Mouse (Mus musculus) midbrain, embryonic 10.5 days (tissue): Measurements from ENCODE around the gene Gm42742. TPM values are rescaled to one million over a fixed set of nuclear protein-coding genes. Genes with fewer than 3 reads are reported as not detected.

Source experiments
- DNase-seq: peaks from one replicate; pipeline ENCODE4 v3.0.0-alpha.2; 2017; ENCODE audit warnings: low spot score
- H3K27ac ChIP-seq: fragments of 300-500 bp; sonication (generic); replicated peaks from 2 replicates; pipeline ENCODE4 v1.5.1; 2016; ENCODE audit warnings: mild to moderate bottlenecking
- H3K27me3 ChIP-seq: fragments of 300-500 bp; sonication (generic); 2 replicates; pipeline ENCODE4 v1.6.1; 2016; ENCODE audit warnings: low read depth, mild to moderate bottlenecking; ENCODE audit not compliant: poor library complexity, severe bottlenecking
- H3K36me3 ChIP-seq: fragments of 300-500 bp; sonication (generic); 2 replicates; pipeline ENCODE4 v1.6.1; 2016; ENCODE audit warnings: mild to moderate bottlenecking, moderate library complexity
- H3K4me1 ChIP-seq: fragments of 300-500 bp; sonication (generic); 2 replicates; pipeline ENCODE4 v1.6.1; 2016
- H3K4me3 ChIP-seq: fragments of 300-500 bp; sonication (generic); 2 replicates; pipeline ENCODE4 v1.5.1; 2016; ENCODE audit warnings: mild to moderate bottlenecking, moderate library complexity
- H3K9me3 ChIP-seq: fragments of 300-500 bp; sonication (generic); replicated peaks from 2 replicates; pipeline ENCODE4 v1.6.1; 2016; ENCODE audit warnings: mild to moderate bottlenecking
- WGBS: fragments of 180-500 bp; shearing (Covaris S2); methylation state at CpG from one replicate; pipeline ENCODE4 v1.1.7; 2016; 5-methylcytosine and 5-hydroxymethylcytosine counted together
- polyA plus RNA-seq: library from polyadenylated mRNA; unstranded; fragments of >200 nt; fragmentation: Nextera tagmentation; extraction: Ambion mirVana; gene quantifications from 2 replicates; pipeline ENCODE4 v1.2.1, GENCODE M21; 2016

Gm42742 gene
- polyA plus RNA-seq, 1 experiment from 2014 or later, result 55.1 TPM

DNA sequence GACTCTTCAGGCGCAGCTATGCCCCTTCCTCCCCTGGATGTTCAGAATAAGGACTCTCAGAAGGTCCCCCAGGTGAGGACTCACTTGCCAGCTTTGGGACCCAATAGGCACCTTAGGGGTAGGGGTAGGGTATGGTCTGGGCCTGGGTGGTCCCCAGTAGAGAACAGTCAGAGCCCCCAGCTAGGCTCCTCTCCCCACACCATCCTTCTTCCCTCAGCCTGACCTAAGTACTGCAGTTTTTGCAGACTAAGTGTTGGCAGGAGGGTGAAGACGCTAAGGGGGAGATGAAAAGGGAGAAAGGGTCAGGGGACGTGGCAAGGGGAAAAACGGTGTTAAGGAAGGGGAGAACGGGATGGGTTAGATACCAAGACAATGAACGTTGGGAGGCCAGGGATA is 2.9 kb downstream of the Gm42742 start:
- 65% methylated on average over 6 of the region's 6 CpGs for WGBS
- Histone ChIP-seq H3K27ac (peak overlapping the region; percentile 96), H3K4me3 (peak overlapping the region; percentile 14; the same call in 1 of the 2 replicates), H3K4me1 (peaks cover 91% of the 10 kb centered on the region), H3K9me3 (no peaks in the 10 kb centered on the region), H3K36me3 (peaks cover 45% of the 10 kb centered on the region), H3K27me3 (no peaks in the 10 kb centered on the region)
- DNase-seq, result no peak

DNA sequence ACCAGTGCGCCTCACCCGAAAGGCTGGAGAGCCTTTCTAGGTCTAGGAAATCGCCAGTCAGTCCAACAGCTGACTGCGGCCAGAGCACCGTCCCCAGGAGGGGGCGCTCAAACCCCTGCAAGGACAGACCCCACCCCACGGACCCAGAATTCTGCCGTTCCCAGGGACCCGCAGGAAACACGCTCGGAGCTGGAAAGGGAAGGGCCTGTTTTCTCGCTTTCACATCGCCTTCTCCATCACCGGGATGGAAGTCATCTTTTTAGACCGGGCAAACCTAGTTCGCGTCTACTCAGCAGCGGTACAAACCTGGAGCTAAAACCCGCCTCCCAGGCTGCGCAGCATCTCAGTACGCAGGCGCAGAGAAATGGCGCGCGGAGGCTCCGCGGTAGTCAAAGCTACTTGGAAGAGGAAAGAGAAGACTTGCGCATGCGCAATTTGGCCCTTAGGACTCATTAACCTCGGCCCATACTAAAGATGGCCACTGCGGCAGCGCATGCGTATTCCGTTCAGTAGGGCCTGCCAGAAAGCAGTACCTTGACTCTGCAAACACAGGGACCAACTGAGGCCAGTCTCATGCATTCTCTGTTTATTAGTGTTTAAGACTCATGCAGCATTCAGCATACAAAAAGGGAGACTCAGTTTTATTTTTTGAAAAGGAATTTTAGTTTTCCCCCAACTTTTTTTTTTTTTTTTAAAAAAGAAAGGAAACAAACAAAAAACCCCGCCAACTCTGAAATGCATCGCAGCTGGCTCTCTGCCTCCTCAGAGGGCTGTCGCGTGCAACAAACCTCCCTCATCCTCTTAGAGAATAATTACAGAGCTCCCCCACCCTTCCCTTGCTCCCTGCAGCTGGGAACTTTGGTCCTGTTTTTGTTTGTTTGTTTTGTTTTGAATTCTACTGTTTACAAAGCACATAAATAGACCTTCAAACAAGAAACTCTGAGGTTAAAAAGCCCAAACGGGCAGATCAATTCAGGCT is 3.6 kb downstream of the Gm42742 start, which contains the start of gene Pagr1a:
Gene Pagr1a, minus strand, starts transcription at position 382 of the 979 bp plus-strand sequence.
- peak; percentile 99 for DNase-seq
- peak within 1 kb of the TSS; percentile 91 for H3K4me3 ChIP-seq
- H3K36me3 ChIP-seq, result peaks cover 45% of the 10 kb centered on the region
- no peaks in the 10 kb centered on the region for H3K27me3 ChIP-seq
- H3K9me3 ChIP-seq, result no peaks in the 10 kb centered on the region
- 6% methylated on average over 39 of the region's 39 CpGs for WGBS
- H3K27ac ChIP-seq, result peak within 1 kb of the TSS; percentile 96
- peaks cover 84% of the 10 kb centered on the region for H3K4me1 ChIP-seq

DNA sequence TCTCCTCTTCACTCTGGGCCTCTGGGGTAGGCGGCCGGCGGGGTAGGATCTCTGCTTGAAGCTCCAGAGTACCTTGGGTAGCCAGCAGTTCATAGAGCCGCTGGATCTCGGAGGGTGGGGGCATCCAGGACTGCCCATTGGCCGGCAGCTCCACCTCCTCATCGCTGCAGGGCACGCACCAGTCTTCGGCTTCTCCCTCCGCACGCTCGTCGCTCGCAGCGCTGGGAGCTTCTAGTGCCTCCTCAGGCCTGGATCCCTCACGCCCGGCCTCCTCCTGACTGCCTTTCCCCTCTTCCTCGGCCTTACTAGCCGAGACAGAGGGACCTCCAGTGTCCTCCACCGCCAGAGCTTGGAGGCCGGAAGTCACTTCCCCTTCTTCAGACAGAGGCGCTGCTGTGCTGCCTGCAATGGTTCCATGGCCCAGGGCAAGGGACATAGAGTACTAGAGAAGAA is 4.4 kb downstream of the Gm42742 start:
- Histone ChIP-seq H3K4me3 (peak overlapping the region; percentile 91), H3K4me1 (peaks cover 80% of the 10 kb centered on the region)
- DNase-seq, result no peak

DNA sequence TGATC is 4.6 kb downstream of the Gm42742 start, which contains the start of gene Pagr1b:
Gene Pagr1b, minus strand, starts transcription at position 4 of the 5 bp plus-strand sequence.
- H3K4me1 ChIP-seq, result peaks cover 79% of the 10 kb centered on the region
- peaks cover 43% of the 10 kb centered on the region for H3K36me3 ChIP-seq

More for the DNA sequence above, 4.4 kb downstream of the Gm42742 start:
- WGBS, result under 1% methylated on average over 22 of the region's 22 CpGs
- Histone ChIP-seq H3K36me3 (peaks cover 44% of the 10 kb centered on the region), H3K9me3 (no peaks in the 10 kb centered on the region), H3K27ac (peak overlapping the region; percentile 96), H3K27me3 (no peaks in the 10 kb centered on the region)

DNA sequence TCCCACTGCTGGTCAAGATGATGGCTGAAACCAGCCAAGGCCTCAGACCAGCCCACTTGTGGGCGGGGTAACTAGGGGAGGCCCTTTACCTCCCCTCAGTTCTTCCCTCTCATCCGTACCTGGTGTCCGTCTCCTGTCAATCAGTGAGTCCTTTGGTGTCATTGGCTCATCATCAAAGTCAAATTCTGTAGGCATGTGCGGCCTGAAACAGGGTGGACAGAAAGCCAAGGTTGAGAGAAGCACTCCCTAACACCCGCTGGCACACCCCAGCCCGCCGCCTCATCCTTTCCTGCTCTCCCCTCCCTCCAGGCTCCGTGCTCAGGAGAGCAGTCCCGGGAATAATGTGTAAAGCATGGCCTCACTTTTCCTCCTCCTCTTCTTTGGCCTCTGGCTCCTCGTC is 4.8 kb downstream of the Gm42742 start:
- WGBS, result 3% methylated on average over 10 of the region's 10 CpGs
- Histone ChIP-seq H3K4me3 (peak overlapping the region; percentile 91), H3K9me3 (no peaks in the 10 kb centered on the region), H3K27ac (peak overlapping the region; percentile 96), H3K27me3 (no peaks in the 10 kb centered on the region), H3K36me3 (peaks cover 43% of the 10 kb centered on the region), H3K4me1 (peaks cover 77% of the 10 kb centered on the region)
- peak; percentile 51 for DNase-seq

More for the DNA sequence above, 4.6 kb downstream of the Gm42742 start, which contains the start of gene Pagr1b:
- Histone ChIP-seq H3K27me3 (no peaks in the 10 kb centered on the region), H3K27ac (peak within 1 kb of the TSS; percentile 96), H3K9me3 (no peaks in the 10 kb centered on the region), H3K4me3 (peak within 1 kb of the TSS; percentile 91)
- no peak for DNase-seq

DNA sequence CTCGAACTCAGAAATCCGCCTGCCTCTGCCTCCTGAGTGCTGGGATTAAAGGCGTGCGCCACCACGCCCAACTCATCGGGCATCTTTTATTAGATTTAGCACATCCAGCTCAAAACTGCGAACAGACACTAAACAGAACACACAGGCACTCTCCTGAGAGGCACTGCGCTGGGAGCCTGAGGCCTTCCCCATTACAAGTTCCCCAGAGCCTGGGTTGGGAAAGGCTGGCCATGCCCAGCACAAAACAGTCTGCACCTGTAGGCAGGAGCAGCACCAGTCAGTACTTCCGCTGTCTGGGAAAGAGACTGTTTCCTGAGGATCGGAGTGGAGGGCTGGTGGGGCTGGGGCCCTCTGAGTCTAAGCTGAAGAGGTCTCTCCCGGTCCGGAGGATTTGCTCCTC is 5.9 kb downstream of the Gm42742 start:
- peak overlapping the region; percentile 91 for H3K4me3 ChIP-seq
- H3K27me3 ChIP-seq, result no peaks in the 10 kb centered on the region
- DNase-seq, result no peak
- peaks cover 47% of the 10 kb centered on the region for H3K36me3 ChIP-seq
- H3K9me3 ChIP-seq, result no peaks in the 10 kb centered on the region
- 93% methylated on average over 12 of the region's 12 CpGs for WGBS
- peak overlapping the region; percentile 38; the same call in 1 of the 2 replicates for H3K27ac ChIP-seq
- peaks cover 66% of the 10 kb centered on the region for H3K4me1 ChIP-seq

DNA sequence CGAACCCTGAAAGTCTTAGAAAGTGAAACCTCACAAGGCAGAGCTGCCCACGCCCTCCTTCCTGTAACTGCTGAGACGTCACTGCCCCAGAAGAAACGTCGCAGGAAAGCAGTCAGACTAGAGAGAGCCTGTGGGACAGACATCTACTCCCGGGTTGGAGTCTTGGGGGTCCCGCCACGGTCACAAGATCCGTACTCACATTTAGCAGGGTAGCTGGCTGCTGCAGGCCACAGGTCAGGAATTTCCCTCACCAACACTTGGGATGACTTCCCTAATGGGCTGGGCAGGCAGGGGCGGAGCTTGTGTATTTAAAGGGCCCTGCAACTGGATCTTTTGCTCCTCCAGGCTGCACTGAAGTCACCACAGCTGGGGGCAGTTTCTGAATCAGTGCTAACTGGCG is 6.6 kb downstream of the Gm42742 start, which contains the start of gene Mvp:
Gene Mvp, minus strand, starts transcription at position 302 of the 400 bp plus-strand sequence.
- peak within 1 kb of the TSS; percentile 91 for H3K4me3 ChIP-seq
- H3K9me3 ChIP-seq, result no peaks in the 10 kb centered on the region
- no peak for DNase-seq
- H3K27ac ChIP-seq, result peak within 1 kb of the TSS; percentile 38
- H3K36me3 ChIP-seq, result peaks cover 47% of the 10 kb centered on the region
- no peaks in the 10 kb centered on the region for H3K27me3 ChIP-seq
- 79% methylated on average over 11 of the region's 11 CpGs for WGBS
- peaks cover 60% of the 10 kb centered on the region for H3K4me1 ChIP-seq

DNA sequence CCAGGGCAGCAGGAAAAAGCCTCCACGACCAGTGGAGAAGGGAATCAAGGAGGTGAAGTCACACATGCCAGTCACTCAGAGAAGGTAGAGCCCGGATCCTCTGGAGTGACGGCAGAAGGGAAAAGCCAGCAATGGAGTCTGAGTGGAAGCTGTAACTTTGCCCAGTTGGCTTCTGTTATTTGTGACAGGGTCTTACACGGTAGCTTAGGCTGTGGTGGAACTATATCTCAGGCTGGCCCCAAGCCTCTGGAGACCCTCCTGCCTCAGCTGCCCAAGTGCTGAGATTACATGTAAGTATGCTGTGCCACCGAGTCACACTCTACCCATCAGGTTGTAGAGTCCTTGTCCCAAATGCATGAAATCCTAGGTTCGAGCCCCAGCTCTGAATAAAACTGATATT is 7.5 kb downstream of the Gm42742 start:
- no peak for DNase-seq
- Histone ChIP-seq H3K9me3 (no peaks in the 10 kb centered on the region), H3K27me3 (no peaks in the 10 kb centered on the region), H3K36me3 (peaks cover 47% of the 10 kb centered on the region), H3K27ac (no peak overlapping the region), H3K4me3 (0 out of 2 replicates have a peak overlapping the region, but pooled peaks have one; percentile 3), H3K4me1 (peaks cover 58% of the 10 kb centered on the region)
- WGBS, result 95% methylated on average over 6 of the region's 6 CpGs

DNA sequence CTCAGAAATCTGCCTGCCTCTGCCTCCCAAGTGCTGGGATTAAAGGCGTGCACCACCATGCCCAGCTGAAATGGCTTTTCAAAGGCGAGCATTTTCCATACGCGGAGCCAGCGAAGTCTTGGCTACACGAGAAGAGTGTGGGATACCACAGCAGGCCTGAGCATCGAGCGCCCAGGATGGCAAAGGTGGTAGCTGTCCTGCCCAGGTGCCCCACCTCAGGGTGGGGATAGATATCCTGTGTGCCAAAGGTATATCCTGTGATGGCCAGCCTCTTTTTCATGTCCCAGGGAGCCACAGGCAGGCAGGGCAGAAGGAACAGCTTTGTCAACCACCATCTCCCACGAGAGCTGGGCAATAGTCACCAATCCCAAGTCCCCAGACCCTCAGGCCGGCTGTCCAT is 8.1 kb downstream of the Gm42742 start:
- H3K9me3 ChIP-seq, result no peaks in the 10 kb centered on the region
- peaks cover 47% of the 10 kb centered on the region for H3K36me3 ChIP-seq
- H3K27ac ChIP-seq, result no peak overlapping the region
- no peaks in the 10 kb centered on the region for H3K27me3 ChIP-seq
- 0 out of 2 replicates have a peak overlapping the region, but pooled peaks have one; percentile 3 for H3K4me3 ChIP-seq
- no peak for DNase-seq
- 96% methylated on average over 10 of the region's 10 CpGs for WGBS
- H3K4me1 ChIP-seq, result peaks cover 55% of the 10 kb centered on the region

DNA sequence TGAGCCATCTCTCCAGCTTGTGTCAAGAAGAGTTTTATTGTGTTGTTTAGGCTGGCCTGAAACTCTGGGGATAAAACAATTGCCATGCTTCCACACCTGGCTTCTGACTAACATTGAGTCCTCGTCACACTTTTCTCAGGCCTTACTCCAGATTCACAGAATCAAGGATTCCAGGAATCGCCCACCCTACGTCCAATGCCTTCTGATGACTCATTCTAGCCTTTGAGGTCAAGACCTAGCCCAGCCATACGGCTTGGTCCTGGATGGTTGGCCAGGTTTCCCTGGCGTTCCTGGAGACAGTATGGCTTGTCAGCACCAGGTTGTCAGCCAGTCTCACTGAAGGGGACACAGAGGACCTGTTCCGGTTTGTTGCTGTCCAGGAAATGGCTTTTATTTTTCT is 8.5 kb downstream of the Gm42742 start:
- Histone ChIP-seq H3K4me1 (peaks cover 50% of the 10 kb centered on the region), H3K27ac (no peak overlapping the region), H3K36me3 (peaks cover 47% of the 10 kb centered on the region), H3K9me3 (no peaks in the 10 kb centered on the region), H3K4me3 (no peak overlapping the region), H3K27me3 (no peaks in the 10 kb centered on the region)
- 90% methylated on average over 6 of the region's 6 CpGs for WGBS
- no peak for DNase-seq

DNA sequence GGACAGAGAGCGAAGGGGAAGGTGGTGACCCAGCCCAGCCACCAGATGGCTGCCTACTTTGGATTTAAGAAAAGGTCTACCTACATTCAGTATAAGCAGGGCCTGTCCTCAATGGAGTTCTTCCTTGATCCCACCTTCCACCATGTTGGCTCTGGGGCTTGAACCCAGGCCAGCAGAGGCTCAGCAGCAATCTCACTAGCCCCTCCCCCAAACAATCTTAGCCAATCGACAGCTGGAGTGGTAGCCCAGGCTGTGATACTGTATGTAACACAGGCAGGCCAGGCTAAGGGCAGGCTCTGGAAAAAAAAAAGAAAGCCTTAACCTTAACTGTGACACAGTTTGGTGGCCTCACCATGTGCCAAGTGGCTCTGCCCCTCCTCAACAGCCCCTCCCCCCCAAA is 9.2 kb downstream of the Gm42742 start:
- H3K36me3 ChIP-seq, result peaks cover 47% of the 10 kb centered on the region
- no peaks in the 10 kb centered on the region for H3K27me3 ChIP-seq
- H3K9me3 ChIP-seq, result no peaks in the 10 kb centered on the region
- WGBS, result 70% methylated on average over 2 of the region's 2 CpGs
- peaks cover 44% of the 10 kb centered on the region for H3K4me1 ChIP-seq
- no peak for DNase-seq
- no peak overlapping the region for H3K4me3 ChIP-seq
- H3K27ac ChIP-seq, result peak overlapping the region; percentile 10; the same call in 1 of the 2 replicates

DNA sequence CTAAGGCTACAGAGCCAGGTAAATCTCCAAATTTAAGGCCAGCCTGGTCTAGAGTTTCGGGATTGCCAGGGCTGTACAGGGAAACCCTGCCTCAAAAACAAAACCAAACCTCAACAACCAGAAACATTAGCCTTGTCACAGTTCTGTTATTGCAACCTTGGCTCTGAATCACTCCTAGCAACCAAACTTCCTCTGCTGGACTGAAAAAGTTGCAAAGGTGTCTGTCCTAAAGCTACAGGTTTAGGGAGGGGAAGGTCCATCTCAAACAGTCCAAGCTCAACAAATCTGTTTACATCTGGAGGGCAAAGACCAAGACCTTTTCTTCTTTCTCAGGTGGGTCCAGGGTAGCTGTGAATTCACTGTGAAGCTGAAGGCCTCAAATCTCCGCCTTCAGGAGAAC is 9.8 kb downstream of the Gm42742 start:
- H3K36me3 ChIP-seq, result peaks cover 47% of the 10 kb centered on the region
- no peaks in the 10 kb centered on the region for H3K9me3 ChIP-seq
- H3K27ac ChIP-seq, result no peak overlapping the region
- WGBS, result 98% methylated on average over 2 of the region's 2 CpGs
- H3K4me1 ChIP-seq, result peaks cover 38% of the 10 kb centered on the region
- H3K4me3 ChIP-seq, result no peak overlapping the region
- H3K27me3 ChIP-seq, result no peaks in the 10 kb centered on the region
- DNase-seq, result no peak

DNA sequence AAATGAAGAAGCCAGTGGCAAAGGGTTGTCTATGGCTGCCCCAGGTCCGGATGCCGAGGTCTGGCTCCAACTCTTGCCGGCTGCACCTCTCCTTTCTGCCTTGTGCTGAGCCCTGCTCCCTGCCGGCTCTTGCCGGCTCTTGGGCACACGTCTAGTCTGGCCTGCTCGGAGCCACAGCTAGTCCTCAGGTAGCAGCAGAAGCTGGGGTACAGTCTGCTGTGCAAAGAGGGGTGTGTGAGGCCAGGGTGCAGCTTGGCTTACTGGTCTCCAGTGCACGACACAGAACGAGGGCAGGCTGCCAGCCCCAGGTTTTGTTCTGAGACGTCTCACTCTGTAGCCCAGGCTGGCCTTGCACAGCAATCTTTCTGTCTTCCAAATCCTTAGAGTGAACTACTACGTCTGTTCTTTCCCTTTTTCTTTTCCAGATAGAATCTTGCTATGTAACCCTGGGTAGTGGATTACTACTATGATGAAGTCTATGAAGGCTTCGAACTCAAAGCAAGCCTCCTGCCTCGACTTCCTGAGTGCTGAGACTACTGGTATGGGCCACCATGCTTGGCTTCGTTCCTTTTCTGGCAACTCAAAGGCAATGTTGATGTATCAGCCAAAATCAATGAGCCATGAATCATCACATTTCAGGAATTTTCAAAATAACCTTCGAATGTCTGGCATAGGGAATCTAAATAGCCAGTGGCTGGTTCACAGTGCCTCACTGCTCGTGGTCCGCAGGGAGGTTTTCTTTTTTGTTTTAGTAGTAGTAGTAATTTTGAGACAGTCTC is 11.4 kb downstream of the Gm42742 start:
- Histone ChIP-seq H3K36me3 (peaks cover 33% of the 10 kb centered on the region), H3K4me3 (no peak overlapping the region), H3K9me3 (no peaks in the 10 kb centered on the region), H3K27me3 (no peaks in the 10 kb centered on the region), H3K4me1 (peaks cover 22% of the 10 kb centered on the region), H3K27ac (peak overlapping the region; percentile 75)
- WGBS, result 86% methylated on average over 17 of the region's 17 CpGs
- DNase-seq, result no peak
